ENCODE assay signal across 16 mouse cellular contexts in the genomic region with DNA sequence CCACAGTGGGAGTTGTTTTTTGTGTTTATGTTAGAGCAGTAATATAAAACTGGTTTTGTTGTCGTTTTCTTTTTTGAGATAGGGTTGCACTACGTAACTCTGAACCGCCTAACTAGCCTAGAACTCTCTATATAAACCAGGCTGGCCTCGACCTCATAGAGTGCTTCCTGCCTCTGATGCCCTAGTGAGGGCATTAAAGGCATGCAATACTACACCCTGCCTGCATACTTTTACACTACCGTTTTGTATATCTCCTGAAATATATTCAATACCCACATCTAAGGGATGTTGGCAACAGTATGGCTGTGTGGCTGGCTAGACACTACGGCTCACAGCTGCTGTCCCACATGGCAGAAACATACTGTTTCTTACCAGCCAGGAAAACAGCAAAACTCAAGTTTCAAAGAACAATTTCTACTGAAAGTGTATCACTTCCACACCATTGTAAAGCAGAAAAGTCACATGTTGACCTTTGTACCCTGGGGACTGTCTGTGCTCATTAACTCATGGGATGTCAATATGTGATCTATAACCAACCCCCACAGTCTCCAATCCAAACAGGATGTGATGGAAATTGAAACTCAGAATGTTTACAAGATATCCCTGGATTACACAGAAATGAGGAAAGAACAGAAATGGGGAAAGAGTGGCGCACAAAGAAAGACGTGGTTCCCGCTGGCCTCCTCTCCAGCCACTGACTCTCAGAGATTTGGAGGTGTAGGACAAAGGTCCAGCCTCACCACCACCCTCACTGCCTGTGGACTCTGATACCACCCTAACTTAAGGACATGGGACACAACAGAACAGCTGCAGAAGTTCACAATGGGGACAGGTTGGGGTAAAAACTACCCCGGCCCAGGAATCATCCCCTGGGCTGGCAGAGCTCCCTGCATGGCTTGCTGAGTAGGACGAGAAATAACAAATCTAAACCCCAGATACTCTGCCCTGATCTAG. TPM values are rescaled to one million over a fixed set of nuclear protein-coding genes. Genes with fewer than 3 reads are reported as not detected.
A peak's percentile ranks its signal among the peaks of the same experiment; 100 is the strongest.
DNase-seq lines count a peak whose midpoint lies in the region; ATAC-seq and TF ChIP-seq lines count a peak whose summit lies in the region.
"Had no signal": no experiment of that assay in that cellular context is flagged by ENCODE, and none has a peak within 500 bp of the region (broad histone marks: within the 10 kb centered on the region; RNA-seq: fewer than 3 reads in every experiment).

No protein-coding gene starts in this region.

- no peak overlapping the region for H3K9ac ChIP-seq in hindbrain, embryonic 14.5 days
- H3K9ac ChIP-seq: lung, embryonic 15.5 days had no signal

- H3K27me3 ChIP-seq in hindbrain, embryonic 14.5 days (ENCODE audit: control insufficient read depth, insufficient read depth, low read length) = no peaks in the 10 kb centered on the region
- H3K27me3 ChIP-seq: CH12.LX; lung, embryonic 15.5 days had no signal

- peak; percentile 32 for TF ChIP-seq CTCF in layer of hippocampus, adult 2 months (conservative IDR thresholded peaks at IDR 0.05)

- no peaks in the 10 kb centered on the region for H3K9me3 ChIP-seq in hindbrain, embryonic 14.5 days (ENCODE audit: control insufficient read depth, low read length)
- H3K9me3 ChIP-seq: lung, embryonic 15.5 days had no signal

- no peak overlapping the region for H3K4me2 ChIP-seq in hindbrain, embryonic 14.5 days (replicated peaks)
- H3K4me2 ChIP-seq: lung, embryonic 15.5 days had no signal

- H3K36me3 ChIP-seq in hindbrain, embryonic 14.5 days (replicated peaks; ENCODE audit: control insufficient read depth, insufficient read depth) = no peaks in the 10 kb centered on the region
- H3K36me3 ChIP-seq: lung, embryonic 15.5 days had no signal

- H3K4me3 ChIP-seq in brown adipose tissue, adult 24 weeks (ENCODE audit: insufficient read depth, low read depth, low read length) = no peak overlapping the region
- no peak overlapping the region for H3K4me3 ChIP-seq in layer of hippocampus, adult 2 months
- no peak overlapping the region for H3K4me3 ChIP-seq in hindbrain, embryonic 14.5 days (replicated peaks; ENCODE audit: low read length)
- H3K4me3 ChIP-seq: erythroblast, embryonic 14.5 days; lung, embryonic 15.5 days had no signal

- 88% methylated on average over 11 of the region's 11 CpGs for WGBS in hindbrain, embryonic 14.5 days

- no peak for ATAC-seq in hindbrain, embryonic 14.5 days (ENCODE audit: low FRiP score)
- ATAC-seq: hindbrain, postnatal 0 days had no signal

- H3K4me1 ChIP-seq in brown adipose tissue, adult 24 weeks (ENCODE audit: control insufficient read depth, insufficient read depth, insufficient read length, low read length) = peaks cover 19% of the 10 kb centered on the region
- no peaks in the 10 kb centered on the region for H3K4me1 ChIP-seq in hindbrain, embryonic 14.5 days (replicated peaks; ENCODE audit: control insufficient read depth, insufficient read depth, low read length)

- peak; percentile 47 for DNase-seq in layer of hippocampus, adult 11-12 months (ENCODE audit: low spot score)
- DNase-seq in layer of hippocampus, postnatal 25 days (ENCODE audit: extremely low spot score in 1 of 2, low spot score in 1 of 2) = no peak
- peak; percentile 54 for DNase-seq in brain, adult 2 months (ENCODE audit: low read depth, low spot score)
- DNase-seq in layer of hippocampus, adult 2 months (ENCODE audit: low spot score in 2 of 2) = peak; percentile 33 to 46
- no peak for DNase-seq in thymus, postnatal 0 days (ENCODE audit: low spot score)
- DNase-seq in thymus, postnatal 25 days = no peak
- no peak for DNase-seq in hindbrain, embryonic 14.5 days (ENCODE audit: low spot score)
- DNase-seq: gastrocnemius, postnatal 36 days; kidney, postnatal 25 days; left cerebral cortex, postnatal 4 days had no signal

- peak overlapping the region; percentile 61 for H3K27ac ChIP-seq in brown adipose tissue, adult 24 weeks (replicated peaks; ENCODE audit: low read depth, low read length)
- no peak overlapping the region for H3K27ac ChIP-seq in layer of hippocampus, adult 2 months
- H3K27ac ChIP-seq in hindbrain, embryonic 14.5 days = no peak overlapping the region
- H3K27ac ChIP-seq: hindbrain, postnatal 0 days; lung, embryonic 15.5 days had no signal

RNA-seq across cellular contexts. Expression of gene Tead4, which starts 23.2 kb away (rescaled TPM):
- total RNA-seq in layer of hippocampus, postnatal 25 days (2021) = under 1 TPM; 0.79 to 0.92 TPM
- polyA plus RNA-seq in brown adipose tissue, adult 24 weeks (2012; ENCODE audit: insufficient read depth, insufficient read length, missing spikeins) = 0.32 and 1.1 TPM in 2 replicates
- total RNA-seq in layer of hippocampus, adult 2 months (2021) = under 1 TPM; 0.86 to 0.87 TPM
- polyA plus RNA-seq in thymus, postnatal 0 days (2015; fragmentation: Nextera tagmentation; extraction: Ambion mirVana) = 0.19 and 0.36 TPM in 2 replicates
- polyA plus RNA-seq in hindbrain, embryonic 14.5 days (2014; fragmentation: Nextera tagmentation; extraction: Ambion mirVana) = 0.27 and 0.32 TPM in 2 replicates
- total RNA-seq: CH12.LX; common myeloid progenitor, adult 5-6 weeks had no signal
- polyA plus RNA-seq: erythroblast, embryonic 14.5 days had no signal

Comparison
In these comparisons a context has a peak if more than half of its experiments do, and no peak if none do; other contexts are left out.
1. DNase-seq: peak in layer of hippocampus, adult 11-12 months (single experiment), brain, adult 2 months (single experiment) and layer of hippocampus, adult 2 months (2 of 2); none in layer of hippocampus, postnatal 25 days (0 of 2), thymus, postnatal 0 days (single experiment), thymus, postnatal 25 days (single experiment) and hindbrain, embryonic 14.5 days (single experiment).